Mouse (Mus musculus) MEL (cell line): ENCODE results near the gene Rmdn2. TPM values are rescaled to one million over a fixed set of nuclear protein-coding genes. Genes with fewer than 3 reads are reported as not detected.

Experiments used
- DNase-seq: peaks from one replicate; pipeline ENCODE4 v3.0.0; 2011; ENCODE audit warnings: low read depth, low spot score
- H3K27ac ChIP-seq: 2 replicates; pipeline ENCODE4 v1.5.1; 2012; ENCODE audit warnings: low read depth, mild to moderate bottlenecking, control low read depth, low read length, moderate library complexity; ENCODE audit not compliant: control insufficient read depth
- H3K27me3 ChIP-seq, 2 experiments: fragments of 150-350 bp in 1 of 2; sonication (generic) in 1 of 2; 2 replicates each; pipeline ENCODE4 v1.6.1; 2012; ENCODE audit warnings: low read length in 2 of 2, mild to moderate bottlenecking in 2 of 2, improper control_type of control experiment in 1 of 2, moderate library complexity in 1 of 2; ENCODE audit not compliant: insufficient read depth in 2 of 2, control insufficient read depth in 1 of 2
- H3K36me3 ChIP-seq, 2 experiments: 2 replicates each; pipeline ENCODE4 v1.6.1; 2012 to 2014; ENCODE audit warnings: low read length in 2 of 2, improper control_type of control experiment in 1 of 2, inconsistent platforms in 1 of 2, mild to moderate bottlenecking in 1 of 2; ENCODE audit not compliant: insufficient read depth in 2 of 2, control insufficient read depth in 1 of 2
- H3K4me1 ChIP-seq, 2 experiments: fragments of 150-350 bp in 1 of 2; sonication (generic) in 1 of 2; 2 replicates each; pipeline ENCODE4 v1.6.1; 2012; ENCODE audit warnings: low read length in 2 of 2, improper control_type of control experiment in 1 of 2, mild to moderate bottlenecking in 1 of 2; ENCODE audit not compliant: insufficient read depth in 2 of 2, control insufficient read depth in 1 of 2
- H3K4me3 ChIP-seq, 2 experiments: fragments of 150-350 bp in 1 of 2; sonication (generic) in 1 of 2; 2 replicates each; pipeline ENCODE4 v1.5.1; 2012; ENCODE audit warnings: low read depth in 2 of 2, low read length in 2 of 2, mild to moderate bottlenecking in 2 of 2, moderate library complexity in 2 of 2, control low read depth in 1 of 2, improper control_type of control experiment in 1 of 2; ENCODE audit not compliant: control insufficient read depth in 1 of 2, insufficient read depth in 1 of 2
- H3K79me2 ChIP-seq: 2 replicates; pipeline ENCODE4 v1.6.1; 2012; ENCODE audit warnings: mild to moderate bottlenecking, low read length, moderate library complexity; ENCODE audit not compliant: control insufficient read depth, poor library complexity, insufficient read depth
- H3K9ac ChIP-seq: 2 replicates; pipeline ENCODE4 v1.6.1; 2012; ENCODE audit warnings: low read depth, mild to moderate bottlenecking, control low read depth, low read length, moderate library complexity; ENCODE audit not compliant: control insufficient read depth, poor library complexity, severe bottlenecking
- H3K9me3 ChIP-seq: fragments of 150-350 bp; sonication (generic); replicated peaks from 2 replicates; pipeline ENCODE4 v1.6.1; 2012; ENCODE audit warnings: mild to moderate bottlenecking, low read length, improper control_type of control experiment, moderate library complexity; ENCODE audit not compliant: insufficient read depth
- CTCF ChIP-seq, 3 experiments: IDR thresholded peaks in 2 of 3; conservative IDR thresholded peaks in 1 of 3; 2 replicates each; pipeline ENCODE4 v1.5.1; 2011 to 2012; ENCODE audit warnings: low read length in 3 of 3, low read depth in 2 of 3, mild to moderate bottlenecking in 2 of 3, improper control_type of control experiment in 1 of 3, inconsistent platforms in 1 of 3, mixed read lengths in 1 of 3, moderate library complexity in 1 of 3; ENCODE audit not compliant: control insufficient read depth in 1 of 3, insufficient read depth in 1 of 3, poor library complexity in 1 of 3, severe bottlenecking in 1 of 3
- E2F4 ChIP-seq: IDR thresholded peaks from 2 replicates; pipeline ENCODE4 v1.6.1; 2011; ENCODE audit warnings: low read depth, low read length, improper control_type of control experiment, borderline replicate concordance
- ELF1 ChIP-seq: IDR thresholded peaks from 2 replicates; pipeline ENCODE4 v1.6.1; 2014; ENCODE audit warnings: low read depth, mild to moderate bottlenecking, inconsistent platforms, low read length, improper control_type of control experiment, moderate library complexity
- GABPA ChIP-seq: IDR thresholded peaks from 2 replicates; pipeline ENCODE4 v1.6.1; 2012; ENCODE audit warnings: low read depth, mild to moderate bottlenecking, inconsistent platforms, low read length, improper control_type of control experiment, moderate library complexity
- GATA1 ChIP-seq: IDR thresholded peaks from 2 replicates; pipeline ENCODE4 v1.6.1; 2011; ENCODE audit warnings: low read depth, low read length, improper control_type of control experiment
- HCFC1 ChIP-seq: IDR thresholded peaks from 2 replicates; pipeline ENCODE4 v1.6.1; 2012; ENCODE audit warnings: low read depth, mild to moderate bottlenecking, inconsistent platforms, low read length, improper control_type of control experiment, moderate library complexity
- KAT2A ChIP-seq: conservative IDR thresholded peaks from 2 replicates; pipeline ENCODE4 v1.6.1; 2012; ENCODE audit warnings: low read depth, low read length, improper control_type of control experiment, inconsistent platforms
- MAX ChIP-seq: IDR thresholded peaks from 2 replicates; pipeline ENCODE4 v1.6.1; 2011; ENCODE audit warnings: low read length, improper control_type of control experiment
- MAZ ChIP-seq: IDR thresholded peaks from 2 replicates; pipeline ENCODE4 v1.6.1; 2012; ENCODE audit warnings: low read depth, mild to moderate bottlenecking, inconsistent platforms, low read length, improper control_type of control experiment
- MEF2A ChIP-seq: IDR thresholded peaks from 2 replicates; pipeline ENCODE4 v1.6.1; 2014; ENCODE audit warnings: low read depth, mild to moderate bottlenecking, inconsistent platforms, low read length, improper control_type of control experiment; ENCODE audit not compliant: poor library complexity, insufficient replicate concordance, severe bottlenecking; ENCODE audit errors: extremely low read depth
- MYB ChIP-seq: IDR thresholded peaks from 2 replicates; pipeline ENCODE4 v1.6.1; 2011; ENCODE audit warnings: mild to moderate bottlenecking, low read depth, low read length, improper control_type of control experiment
- MYC ChIP-seq: IDR thresholded peaks from 2 replicates; pipeline ENCODE4 v1.6.1; 2011; ENCODE audit warnings: low read depth, mild to moderate bottlenecking, low read length, improper control_type of control experiment, moderate library complexity
- NELFE ChIP-seq: IDR thresholded peaks from 2 replicates; pipeline ENCODE4 v1.6.1; 2011; ENCODE audit warnings: low read depth, low read length, improper control_type of control experiment
- POLR2AphosphoS2 ChIP-seq: IDR thresholded peaks from 2 replicates; pipeline ENCODE4 v1.6.1; 2011; ENCODE audit warnings: low read length, improper control_type of control experiment
- SMC3 ChIP-seq: IDR thresholded peaks from 2 replicates; pipeline ENCODE4 v1.6.1; 2011; ENCODE audit warnings: low read depth, low read length, improper control_type of control experiment
- TCF12 ChIP-seq: IDR thresholded peaks from 2 replicates; pipeline ENCODE4 v1.6.1; 2014; ENCODE audit warnings: low read depth, mild to moderate bottlenecking, inconsistent platforms, low read length, improper control_type of control experiment, moderate library complexity
- USF1 ChIP-seq: IDR thresholded peaks from 2 replicates; pipeline ENCODE4 v1.6.1; 2014; ENCODE audit warnings: low read depth, mild to moderate bottlenecking, inconsistent platforms, low read length, improper control_type of control experiment, moderate library complexity
- USF2 ChIP-seq, 2 experiments: IDR thresholded peaks; 2 replicates each; pipeline ENCODE4 v1.6.1; 2011 to 2012; ENCODE audit warnings: improper control_type of control experiment in 2 of 2, low read length in 2 of 2, borderline replicate concordance in 1 of 2, inconsistent platforms in 1 of 2, low read depth in 1 of 2, mild to moderate bottlenecking in 1 of 2; ENCODE audit not compliant: insufficient read depth in 1 of 2
- ZC3H11A ChIP-seq: IDR thresholded peaks from 2 replicates; pipeline ENCODE4 v1.6.1; 2012; ENCODE audit warnings: low read depth, mild to moderate bottlenecking, inconsistent platforms, low read length, improper control_type of control experiment
- ZKSCAN1 ChIP-seq: IDR thresholded peaks from 2 replicates; pipeline ENCODE4 v1.6.1; 2012; ENCODE audit warnings: low read depth, mild to moderate bottlenecking, inconsistent platforms, low read length, improper control_type of control experiment, moderate library complexity
- polyA plus RNA-seq, 2 experiments: library from polyadenylated mRNA; stranded (reverse) in 1 of 2; unstranded in 1 of 2; fragments of >175 nt in 1 of 2; fragments of >200 nt in 1 of 2; gene quantifications; 2 replicates each; pipeline versions ENCODE4 v1.2.1 to v1.2.4; 2012; ENCODE audit warnings: low replicate concordance in 2 of 2, low read depth in 1 of 2; ENCODE audit not compliant: insufficient read length in 2 of 2, insufficient read depth in 1 of 2, missing spikeins in 1 of 2
- total RNA-seq: library from RNA; depleted of rRNA; stranded (reverse); fragments of 300-350 nt; gene quantifications from 2 replicates; pipeline ENCODE4 v1.2.3, GENCODE M21; 2012; rRNA removed

Gene Rmdn2
- total RNA-seq (not detected in 2 replicates), polyA plus RNA-seq (not detected)

DNA sequence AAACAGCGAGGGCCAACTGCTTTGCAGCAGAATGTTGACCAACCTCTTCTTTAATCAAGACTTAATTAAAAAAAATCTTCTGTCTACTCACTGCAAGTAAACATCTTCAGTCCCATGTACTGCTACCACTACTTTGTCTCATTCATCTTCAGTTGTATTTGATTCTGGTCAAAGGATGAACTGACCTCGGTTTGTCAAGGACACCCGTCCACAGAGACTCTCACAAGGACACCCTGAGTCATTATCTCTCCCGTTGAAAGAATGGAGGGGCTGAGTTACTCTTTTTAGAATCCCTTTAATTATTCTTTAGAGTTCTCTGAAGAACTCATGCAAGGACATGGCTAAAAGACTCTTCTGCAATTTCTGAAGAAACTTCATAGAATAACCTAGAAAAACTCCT is at the start of gene Rmdn2:
Gene Rmdn2, plus strand, starts transcription at position 319 of the 400 bp plus-strand sequence.
- Histone ChIP-seq H3K9me3 (no peaks in the 10 kb centered on the region), H3K36me3 (no peaks in the 10 kb centered on the region), H3K27ac (no peak within 1 kb of the TSS), H3K4me1 (no peaks in the 10 kb centered on the region), H3K79me2 (no peaks in the 10 kb centered on the region), H3K4me3 (no peak within 1 kb of the TSS), H3K9ac (no peak within 1 kb of the TSS), H3K27me3 (peaks cover 6% of the 10 kb centered on the region in 2 experiments)
- DNase-seq = no peak
- TF ChIP-seq TCF12 (no peak), MYB (no peak), NELFE (no peak), MAZ (no peak), KAT2A (no peak), CTCF (IDR thresholded peaks at IDR 0.05 in 2 of 3, conservative IDR thresholded peaks at IDR 0.05 in 1 of 3; ENCODE audit: control insufficient read depth in 1 of 3, insufficient read depth in 1 of 3, low read depth in 2 of 3, low read length in 3 of 3, poor library complexity in 1 of 3, severe bottlenecking in 1 of 3) (no peak), SMC3 (no peak), MEF2A (no peak), MAX (no peak), E2F4 (no peak), ZC3H11A (no peak), USF2 (IDR thresholded peaks at IDR 0.05; ENCODE audit: borderline replicate concordance in 1 of 2, insufficient read depth in 1 of 2, low read depth in 1 of 2, low read length in 2 of 2) (no peak), GABPA (no peak), GATA1 (no peak), HCFC1 (no peak), ZKSCAN1 (no peak), ELF1 (no peak)

DNA sequence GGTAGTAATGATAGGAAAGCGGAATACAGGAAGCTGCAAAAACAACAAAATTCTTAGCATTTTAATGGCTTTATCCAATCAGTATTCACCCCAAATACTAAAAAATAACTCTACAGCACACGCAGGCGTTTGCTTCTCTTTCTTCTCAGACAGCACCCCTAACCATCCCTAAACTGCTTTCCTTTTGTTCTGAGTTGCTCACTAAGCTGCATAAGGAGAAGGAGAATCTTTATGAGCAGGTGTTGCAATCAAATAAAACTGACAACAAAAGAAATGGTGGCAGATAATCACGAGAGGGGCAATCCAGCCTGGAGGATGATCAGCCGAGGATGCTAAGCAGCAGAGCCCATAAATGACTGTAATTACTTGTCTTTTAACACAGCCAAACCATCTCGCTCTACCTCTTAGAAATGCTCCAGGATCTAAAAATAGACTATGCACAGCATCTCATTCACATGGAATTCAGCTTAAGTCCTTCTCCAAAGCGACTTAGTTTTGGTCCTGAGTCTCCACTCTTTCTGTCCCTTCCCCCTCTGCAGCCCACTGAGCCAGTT is 48.5 kb upstream of the Rmdn2 start:
- Histone ChIP-seq H3K36me3 (no peaks in the 10 kb centered on the region), H3K27ac (no peak overlapping the region), H3K27me3 (no peaks in the 10 kb centered on the region), H3K9ac (no peak overlapping the region), H3K9me3 (no peaks in the 10 kb centered on the region), H3K79me2 (no peaks in the 10 kb centered on the region), H3K4me1 (no peaks in the 10 kb centered on the region), H3K4me3 (no peak overlapping the region)
- DNase-seq = no peak
- TF ChIP-seq USF1 (no peak), USF2 (IDR thresholded peaks at IDR 0.05; ENCODE audit: borderline replicate concordance in 1 of 2, insufficient read depth in 1 of 2, low read depth in 1 of 2, low read length in 2 of 2) (no peak), MYC (no peak), HCFC1 (no peak), CTCF (IDR thresholded peaks at IDR 0.05 in 2 of 3, conservative IDR thresholded peaks at IDR 0.05 in 1 of 3; ENCODE audit: control insufficient read depth in 1 of 3, insufficient read depth in 1 of 3, low read depth in 2 of 3, low read length in 3 of 3, poor library complexity in 1 of 3, severe bottlenecking in 1 of 3) (no peak), MAX (no peak), POLR2AphosphoS2 (no peak)
